Mouse (Mus musculus) thymus, postnatal 0 days (tissue): ENCODE measurements around the gene Fam160b1. TPM values are rescaled to one million over a fixed set of nuclear protein-coding genes. Genes with fewer than 3 reads are reported as not detected.
A peak's percentile ranks its signal among the peaks of the same experiment; 100 is the strongest.

Source experiments
- DNase-seq: peaks from one replicate; pipeline ENCODE4 v3.0.0-alpha.2; 2015; ENCODE audit warnings: low spot score
- polyA plus RNA-seq: library from polyadenylated mRNA; unstranded; fragments of >200 nt; fragmentation: Nextera tagmentation; extraction: Ambion mirVana; gene quantifications from 2 replicates; pipeline ENCODE4 v1.2.1, GENCODE M21; 2015

Gene Fam160b1
- polyA plus RNA-seq, 1 experiment from 2014 or later = 17.0 TPM

- no peak for DNase-seq
Measured at GRCm38 (mm10) chr19:57417800-57418580, 57.5 kb downstream of the Fam160b1 start.

- no peak for DNase-seq
Measured at GRCm38 (mm10) chr19:57423402-57423801, 62.9 kb downstream of the Fam160b1 start.

- no peak for DNase-seq
Measured at GRCm38 (mm10) chr19:57425296-57425695, 64.8 kb downstream of the Fam160b1 start.

- no peak for DNase-seq
Measured at GRCm38 (mm10) chr19:57426841-57427240, 66.4 kb downstream of the Fam160b1 start.

- no peak for DNase-seq
Measured at GRCm38 (mm10) chr19:57427756-57428438, 67.4 kb downstream of the Fam160b1 start.

GRCm38 (mm10) chr19:57428641-57429040, 68.2 kb downstream of the Fam160b1 start:
- no peak for DNase-seq

GRCm38 (mm10) chr19:57429926-57430325, 69.4 kb downstream of the Fam160b1 start:
- peak; percentile 89 for DNase-seq

- peak; percentile 91 for DNase-seq
Measured at GRCm38 (mm10) chr19:57431476-57431875, 71.0 kb downstream of the Fam160b1 start.

GRCm38 (mm10) chr19:57434024-57434423, 73.5 kb downstream of the Fam160b1 start:
- DNase-seq = no peak

GRCm38 (mm10) chr19:57436586-57437021, 76.1 kb downstream of the Fam160b1 start:
- DNase-seq = no peak

GRCm38 (mm10) chr19:57437042-57437441, 76.6 kb downstream of the Fam160b1 start:
- no peak for DNase-seq

Other genes starting within 250 kb of the Fam160b1 start
- 148 and 166 TPM in 2 replicates for gene Ablim1, start 45.8 kb upstream of the Fam160b1 start, polyA plus RNA-seq
- 16.4 and 18.3 TPM in 2 replicates for gene Trub1, start 92.2 kb downstream of the Fam160b1 start, polyA plus RNA-seq